Mouse (Mus musculus) hindbrain, postnatal 0 days (tissue): Measurements from ENCODE around the gene Gkap1. TPM values are rescaled to one million over a fixed set of nuclear protein-coding genes. Genes with fewer than 3 reads are reported as not detected.

Source experiments
- ATAC-seq: fragments of 200-750 bp; cut with Nextera tagmentation; 2 replicates; pipeline ENCODE4 v1.8.0; 2017; ENCODE audit warnings: mild to moderate bottlenecking, moderate TSS enrichment, moderate library complexity
- DNase-seq: peaks from one replicate; pipeline ENCODE4 v3.0.0-alpha.2; 2015; ENCODE audit warnings: low spot score
- H3K27ac ChIP-seq: fragments of 300-500 bp; sonication (generic); 2 replicates; pipeline ENCODE4 v1.5.1; 2014; ENCODE audit warnings: mild to moderate bottlenecking
- H3K27me3 ChIP-seq: fragments of 300-500 bp; sonication (generic); 2 replicates; pipeline ENCODE4 v1.6.1; 2014; ENCODE audit warnings: low read length, mixed read lengths; ENCODE audit not compliant: insufficient read depth
- H3K36me3 ChIP-seq: fragments of 300-500 bp; sonication (generic); 2 replicates; pipeline ENCODE4 v1.6.1; 2014; ENCODE audit warnings: low read length, mixed read lengths; ENCODE audit not compliant: insufficient read depth
- H3K4me1 ChIP-seq: fragments of 300-500 bp; sonication (generic); 2 replicates; pipeline ENCODE4 v1.6.1; 2014; ENCODE audit warnings: antibody characterized with exemption, low read length, mixed read lengths; ENCODE audit not compliant: insufficient read depth
- H3K4me2 ChIP-seq: fragments of 300-500 bp; sonication (generic); 2 replicates; pipeline ENCODE4 v1.6.1; 2014; ENCODE audit warnings: low read depth, mild to moderate bottlenecking, low read length, moderate library complexity, mixed read lengths
- H3K4me3 ChIP-seq: fragments of 300-500 bp; sonication (generic); 2 replicates; pipeline ENCODE4 v1.5.1; 2014; ENCODE audit warnings: low read length
- H3K9ac ChIP-seq: fragments of 300-500 bp; sonication (generic); replicated peaks from 2 replicates; pipeline ENCODE4 v1.6.1; 2014; ENCODE audit warnings: mild to moderate bottlenecking, low read length, moderate library complexity, mixed read lengths
- H3K9me3 ChIP-seq: fragments of 300-500 bp; sonication (generic); 2 replicates; pipeline ENCODE4 v1.6.1; 2016; ENCODE audit warnings: low read length, mixed read lengths
- CTCF ChIP-seq: IDR thresholded peaks from 2 replicates; pipeline ENCODE4 v1.5.1; 2016; ENCODE audit warnings: antibody characterized with exemption, control low read depth, low read depth
- WGBS: fragments of 180-500 bp; shearing (Covaris S2); extraction: QIAGEN DNeasy Blood & Tissue Kit; methylation state at CpG from one replicate; pipeline ENCODE4 v1.1.7; 2014; 5-methylcytosine and 5-hydroxymethylcytosine counted together
- polyA plus RNA-seq: library from polyadenylated mRNA; unstranded; fragments of >200 nt; fragmentation: Nextera tagmentation; extraction: Ambion mirVana; gene quantifications from 2 replicates; pipeline ENCODE4 v1.2.1, GENCODE M21; 2015
- total RNA-seq: library from RNA; depleted of rRNA; stranded (reverse); fragments of >200 nt; gene quantifications from 2 replicates; pipeline ENCODE4 v1.2.3, GENCODE M21; 2014; rRNA removed

The Gkap1 gene
- total RNA-seq (10.0 and 18.6 TPM in 2 replicates), polyA plus RNA-seq (39.5 and 41.1 TPM in 2 replicates)

DNA sequence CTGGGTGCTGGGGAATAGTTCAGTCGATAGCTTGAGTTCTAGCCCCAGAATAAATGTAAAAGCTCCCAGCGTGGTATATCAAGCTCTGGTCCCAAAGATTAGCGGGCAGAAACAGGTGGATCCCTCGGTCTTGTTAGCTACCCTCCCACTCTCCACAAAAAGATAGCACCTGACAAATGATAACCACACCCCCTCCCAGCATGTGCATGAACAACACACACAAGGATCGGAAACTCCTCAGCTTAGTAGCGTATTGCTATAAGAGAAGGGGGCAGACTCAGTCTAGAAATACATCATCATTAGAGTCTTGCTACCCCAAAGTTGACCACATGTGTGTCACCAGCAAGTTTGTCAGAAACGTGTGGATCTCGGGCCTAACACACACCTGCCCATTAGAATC, at the start of gene Gkap1:
Gene Gkap1 (minus strand): TSS at position 101 of the 400 bp plus-strand sequence.
- H3K4me2 ChIP-seq: peak within 1 kb of the TSS; percentile 81
- TF ChIP-seq CTCF: no peak
- H3K4me1 ChIP-seq: 0 out of 2 replicates have a peak, but pooled peaks cover 5% of the 10 kb centered on the region
- DNase-seq (no peak), ATAC-seq (no peak)
- H3K36me3 ChIP-seq: no peaks in the 10 kb centered on the region
- H3K4me3 ChIP-seq: peak within 1 kb of the TSS; percentile 86
- H3K9me3 ChIP-seq: no peaks in the 10 kb centered on the region
- 77% methylated on average over 8 of the region's 8 CpGs for WGBS
- peak within 1 kb of the TSS; percentile 83 for H3K9ac ChIP-seq
- peak within 1 kb of the TSS; percentile 83 for H3K27ac ChIP-seq
- no peaks in the 10 kb centered on the region for H3K27me3 ChIP-seq

DNA sequence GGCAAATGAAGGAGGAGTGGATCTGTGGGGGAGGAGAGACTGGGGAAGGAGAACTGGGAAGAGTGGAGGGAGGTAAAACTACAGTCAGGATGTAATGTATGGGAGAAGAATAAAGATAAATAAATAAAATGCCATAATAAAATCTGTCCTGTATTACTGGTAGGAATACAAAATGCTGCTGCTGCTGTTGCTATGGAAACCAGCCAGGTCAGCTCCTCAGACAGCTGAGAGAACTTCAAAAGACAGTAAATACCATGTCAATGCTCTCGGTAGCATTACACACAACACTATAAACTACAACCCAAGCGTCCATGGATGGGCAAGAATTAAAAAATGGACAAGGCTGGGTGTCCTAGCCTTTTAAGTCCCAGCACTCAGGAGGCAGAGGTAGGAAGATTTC, 42.3 kb upstream of the Gkap1 start:
- H3K9me3 ChIP-seq: no peaks in the 10 kb centered on the region
- no peaks in the 10 kb centered on the region for H3K36me3 ChIP-seq
- H3K9ac ChIP-seq: no peak overlapping the region
- DNase-seq (peak; percentile 36), ATAC-seq (no peak)
- WGBS: 33% methylated on average over 2 of the region's 2 CpGs
- no peak for TF ChIP-seq CTCF
- no peaks in the 10 kb centered on the region for H3K4me1 ChIP-seq
- no peak overlapping the region for H3K4me2 ChIP-seq
- no peaks in the 10 kb centered on the region for H3K27me3 ChIP-seq
- H3K4me3 ChIP-seq: no peak overlapping the region
- no peak overlapping the region for H3K27ac ChIP-seq

DNA sequence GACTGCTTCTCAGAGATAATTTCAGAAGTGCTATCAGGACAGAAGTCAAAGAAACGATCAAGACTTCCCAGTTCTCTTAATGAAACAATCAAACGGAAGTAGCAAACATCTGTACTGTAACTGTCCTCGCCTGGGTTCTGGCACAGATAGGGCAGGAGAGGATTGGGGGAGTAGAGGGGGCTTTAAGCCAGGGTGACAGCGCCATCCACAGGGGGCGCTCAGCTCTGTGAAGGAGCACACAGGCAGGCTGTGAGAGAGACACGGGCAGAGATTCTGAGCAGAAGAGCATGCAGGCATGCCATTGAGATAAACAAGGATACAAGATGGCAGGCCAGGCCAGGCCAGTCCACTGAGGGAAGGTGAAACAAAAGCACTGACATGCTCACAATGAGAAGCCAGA, 39.5 kb upstream of the Gkap1 start:
- Histone ChIP-seq H3K4me1 (no peaks in the 10 kb centered on the region), H3K27ac (no peak overlapping the region), H3K27me3 (no peaks in the 10 kb centered on the region), H3K4me2 (no peak overlapping the region), H3K4me3 (no peak overlapping the region), H3K9ac (no peak overlapping the region), H3K36me3 (no peaks in the 10 kb centered on the region), H3K9me3 (no peaks in the 10 kb centered on the region)
- DNase-seq: no peak
- no peak for ATAC-seq
- WGBS: 52% methylated on average over 6 of the region's 6 CpGs
- peak; percentile 4; the same call in 1 of the 2 replicates for TF ChIP-seq CTCF

DNA sequence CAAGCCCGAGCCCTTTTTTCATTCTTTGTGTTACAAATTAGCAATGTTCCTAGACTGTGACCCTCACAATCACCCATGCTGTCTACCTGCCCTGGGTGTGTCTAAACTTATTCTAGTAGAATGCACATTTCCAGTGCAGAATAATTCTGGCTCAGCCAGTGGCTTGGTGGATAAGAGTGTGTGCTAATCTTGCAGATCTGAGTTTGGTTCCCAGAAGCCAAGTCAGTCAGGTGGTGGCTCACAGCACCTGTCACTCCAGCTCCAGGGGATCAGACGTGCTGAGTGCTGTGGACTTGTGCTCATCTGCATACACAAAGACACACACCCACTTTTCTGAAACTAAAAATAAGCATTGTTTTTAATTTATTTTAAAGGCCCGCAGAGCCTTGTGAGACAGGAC, 38.3 kb upstream of the Gkap1 start:
- 74% methylated on average over 3 of the region's 3 CpGs for WGBS
- no peak for TF ChIP-seq CTCF
- DNase-seq: no peak
- H3K27me3 ChIP-seq: no peaks in the 10 kb centered on the region
- no peaks in the 10 kb centered on the region for H3K4me1 ChIP-seq
- no peaks in the 10 kb centered on the region for H3K36me3 ChIP-seq
- no peak for ATAC-seq
- H3K9ac ChIP-seq: no peak overlapping the region
- no peak overlapping the region for H3K27ac ChIP-seq
- H3K9me3 ChIP-seq: no peaks in the 10 kb centered on the region
- no peak overlapping the region for H3K4me3 ChIP-seq
- no peak overlapping the region for H3K4me2 ChIP-seq

DNA sequence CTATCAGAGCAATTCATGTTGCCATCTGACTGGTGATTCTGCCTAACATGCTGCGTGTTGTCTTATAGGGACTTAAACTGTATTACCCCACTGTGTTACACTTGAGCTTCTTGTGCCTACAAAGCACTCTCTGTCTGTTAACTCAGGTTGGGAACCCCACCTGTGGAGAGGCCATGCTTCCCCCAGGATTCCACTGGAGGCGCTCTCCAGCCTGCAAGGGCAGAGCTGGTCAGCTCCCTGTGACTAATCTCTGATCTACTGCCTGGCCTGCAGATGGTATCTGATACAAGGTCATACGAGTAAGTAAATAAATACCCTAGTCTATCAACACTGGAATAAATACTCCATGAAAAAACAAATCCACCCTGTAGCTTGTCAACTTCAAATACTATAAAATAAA, 35.9 kb upstream of the Gkap1 start:
- TF ChIP-seq CTCF: peak; percentile 26
- ATAC-seq (no peak), DNase-seq (no peak)
- Histone ChIP-seq H3K27me3 (no peaks in the 10 kb centered on the region), H3K9me3 (no peaks in the 10 kb centered on the region), H3K9ac (no peak overlapping the region), H3K36me3 (no peaks in the 10 kb centered on the region), H3K4me1 (no peaks in the 10 kb centered on the region), H3K4me3 (no peak overlapping the region), H3K4me2 (no peak overlapping the region), H3K27ac (no peak overlapping the region)
- WGBS: 50% methylated on average over 3 of the region's 3 CpGs

DNA sequence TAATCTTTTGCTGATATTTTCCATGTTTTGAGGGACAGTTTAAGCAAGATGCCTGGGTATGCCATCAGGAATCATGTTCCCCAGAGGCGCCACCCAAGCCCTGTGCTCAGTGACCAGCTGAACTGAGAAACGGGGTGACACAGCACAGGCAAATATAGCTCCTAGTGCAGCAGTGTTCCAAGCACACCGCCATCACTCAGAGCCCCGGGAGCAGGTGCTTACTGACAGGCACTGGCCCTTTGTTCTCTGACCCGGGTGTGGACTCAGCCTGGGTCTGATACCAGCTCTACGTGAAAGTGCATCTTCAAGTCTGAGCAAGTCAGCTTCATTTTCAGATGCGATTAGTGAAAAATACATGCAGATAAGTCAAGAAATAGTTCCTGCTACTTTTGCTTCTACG, 34.0 kb upstream of the Gkap1 start:
- no peak for TF ChIP-seq CTCF
- H3K27me3 ChIP-seq: no peaks in the 10 kb centered on the region
- no peak overlapping the region for H3K27ac ChIP-seq
- no peak for ATAC-seq
- H3K4me3 ChIP-seq: no peak overlapping the region
- no peaks in the 10 kb centered on the region for H3K9me3 ChIP-seq
- H3K4me1 ChIP-seq: no peaks in the 10 kb centered on the region
- no peak for DNase-seq
- no peak overlapping the region for H3K4me2 ChIP-seq
- H3K9ac ChIP-seq: no peak overlapping the region
- 66% methylated on average over 8 of the region's 8 CpGs for WGBS
- no peaks in the 10 kb centered on the region for H3K36me3 ChIP-seq

DNA sequence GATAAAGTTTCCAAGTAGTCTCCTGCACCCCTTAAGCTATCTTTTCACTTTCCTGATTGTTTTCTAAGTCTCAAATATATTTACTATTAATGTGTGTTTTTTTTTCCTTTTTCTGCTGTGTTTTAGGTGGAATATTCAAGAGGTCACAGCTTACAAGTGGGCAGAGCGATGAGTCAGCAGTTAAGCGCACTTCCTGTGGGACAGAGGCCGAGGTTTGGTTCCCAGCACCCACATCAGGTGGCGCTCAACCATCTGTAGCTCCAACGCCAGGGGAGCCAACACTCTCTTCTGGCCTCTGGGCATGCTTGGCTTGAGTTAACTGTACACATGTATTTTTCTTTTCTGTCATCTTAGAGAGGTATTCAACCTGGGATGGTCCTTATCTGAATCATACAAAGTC, 32.0 kb upstream of the Gkap1 start:
- H3K4me3 ChIP-seq: no peak overlapping the region
- H3K9me3 ChIP-seq: no peaks in the 10 kb centered on the region
- DNase-seq: no peak
- H3K36me3 ChIP-seq: no peaks in the 10 kb centered on the region
- no peak overlapping the region for H3K9ac ChIP-seq
- no peak for TF ChIP-seq CTCF
- H3K27me3 ChIP-seq: no peaks in the 10 kb centered on the region
- WGBS: 92% methylated on average over 5 of the region's 5 CpGs
- H3K4me1 ChIP-seq: no peaks in the 10 kb centered on the region
- H3K4me2 ChIP-seq: no peak overlapping the region
- H3K27ac ChIP-seq: no peak overlapping the region
- ATAC-seq: no peak
